Mouse (Mus musculus): Measurements from ENCODE around the gene Leo1.
"Not testable (repeated sequence)": the region's sequence is repeated elsewhere in the genome, so short reads cannot be mapped to it uniquely, and the experiment has no call there.

The Leo1 gene

DNA sequence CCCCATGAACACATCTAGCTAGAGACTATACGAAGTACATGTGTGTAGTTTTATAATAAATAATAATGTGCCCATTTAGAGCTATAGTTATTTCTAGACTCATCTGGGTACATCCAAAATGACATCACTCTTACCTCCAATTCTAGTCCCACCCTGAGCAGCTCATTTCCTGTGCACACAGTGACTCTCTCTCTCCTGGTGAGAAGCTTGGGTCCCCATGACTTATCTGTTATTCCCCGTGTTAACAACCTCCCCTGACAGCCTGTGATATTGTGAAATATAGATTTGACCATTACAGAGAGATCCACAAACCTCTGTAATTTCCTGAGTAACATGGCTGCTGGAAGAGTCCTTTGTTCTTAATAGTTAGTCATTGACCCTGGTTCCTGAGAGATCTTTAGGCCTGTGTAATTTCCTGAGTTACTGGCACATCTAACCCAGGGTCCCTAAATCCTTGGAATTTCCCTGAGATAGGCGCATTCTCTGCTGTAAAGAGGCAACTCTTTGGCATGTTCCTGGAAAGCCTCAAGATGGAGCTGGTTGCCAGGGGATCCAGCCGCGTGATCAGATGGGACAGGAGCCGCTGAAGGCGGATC, 15.4 kb upstream of the Leo1 start:
- no peak for DNase-seq (ENCODE audit: low spot score)

GRCm38 (mm10) chr9:75427366-75428273, 13.7 kb upstream of the Leo1 start:
- no peak for DNase-seq (ENCODE audit: low spot score)

- no peak for DNase-seq (ENCODE audit: low spot score)
Measured at GRCm38 (mm10) chr9:75428274-75428600, 13.1 kb upstream of the Leo1 start.

- no peak for DNase-seq (ENCODE audit: low spot score)
Measured at GRCm38 (mm10) chr9:75429040-75429439, 12.3 kb upstream of the Leo1 start.

- DNase-seq (ENCODE audit: low spot score): no peak
Measured at GRCm38 (mm10) chr9:75429657-75430056, 11.7 kb upstream of the Leo1 start.

- DNase-seq (ENCODE audit: low spot score): no peak
Measured at GRCm38 (mm10) chr9:75430822-75431621, 10.3 kb upstream of the Leo1 start.

GRCm38 (mm10) chr9:75432694-75433093, 8.6 kb upstream of the Leo1 start:
- DNase-seq (ENCODE audit: low spot score): no peak

GRCm38 (mm10) chr9:75434172-75434793, 7.0 kb upstream of the Leo1 start:
- peak; percentile 85 for DNase-seq (ENCODE audit: low spot score)

DNA sequence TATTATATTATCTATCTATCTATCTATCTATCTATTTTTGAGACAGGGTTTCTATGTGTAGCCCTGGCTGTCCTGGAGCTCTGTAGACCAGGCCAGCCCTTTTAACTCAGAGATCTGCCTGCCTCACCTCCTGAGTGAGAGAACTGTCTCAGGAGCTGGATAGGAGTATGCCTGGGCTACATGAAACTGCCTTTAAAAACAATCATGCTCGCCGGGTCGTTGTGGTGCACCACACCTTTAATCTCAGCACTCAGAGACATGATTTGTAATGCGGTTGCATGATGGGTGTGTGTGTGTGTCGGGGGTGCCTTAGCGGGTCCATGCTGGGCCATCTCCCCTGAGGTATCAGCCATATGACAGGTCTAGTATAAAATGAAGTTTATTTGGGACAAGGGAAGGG, 6.5 kb upstream of the Leo1 start:
- no peak for DNase-seq (ENCODE audit: low spot score)

DNA sequence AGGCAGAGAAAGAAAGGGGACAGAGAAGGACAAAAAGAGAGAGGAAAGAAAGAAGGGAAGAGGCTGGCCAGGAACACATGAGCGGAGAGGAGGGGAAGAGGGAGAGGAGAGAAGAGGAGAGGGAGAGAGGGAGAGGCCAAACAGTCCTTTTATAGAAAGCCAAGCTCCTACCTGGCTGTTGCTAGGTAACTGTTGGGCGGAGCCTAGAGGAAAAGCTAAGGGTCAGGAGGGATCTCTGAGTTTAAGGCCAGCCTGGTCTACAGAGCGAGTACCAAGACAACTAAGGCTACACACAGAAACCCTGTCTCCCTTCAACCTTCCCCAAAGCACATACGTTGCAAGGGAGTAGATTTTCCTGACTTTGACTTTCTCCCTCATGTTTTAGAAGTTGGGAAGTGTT, 6.0 kb upstream of the Leo1 start:
- no peak for DNase-seq (ENCODE audit: low spot score)

- peak; percentile 93 for DNase-seq (ENCODE audit: low spot score)
Measured at GRCm38 (mm10) chr9:75435918-75436317, 5.4 kb upstream of the Leo1 start.

DNA sequence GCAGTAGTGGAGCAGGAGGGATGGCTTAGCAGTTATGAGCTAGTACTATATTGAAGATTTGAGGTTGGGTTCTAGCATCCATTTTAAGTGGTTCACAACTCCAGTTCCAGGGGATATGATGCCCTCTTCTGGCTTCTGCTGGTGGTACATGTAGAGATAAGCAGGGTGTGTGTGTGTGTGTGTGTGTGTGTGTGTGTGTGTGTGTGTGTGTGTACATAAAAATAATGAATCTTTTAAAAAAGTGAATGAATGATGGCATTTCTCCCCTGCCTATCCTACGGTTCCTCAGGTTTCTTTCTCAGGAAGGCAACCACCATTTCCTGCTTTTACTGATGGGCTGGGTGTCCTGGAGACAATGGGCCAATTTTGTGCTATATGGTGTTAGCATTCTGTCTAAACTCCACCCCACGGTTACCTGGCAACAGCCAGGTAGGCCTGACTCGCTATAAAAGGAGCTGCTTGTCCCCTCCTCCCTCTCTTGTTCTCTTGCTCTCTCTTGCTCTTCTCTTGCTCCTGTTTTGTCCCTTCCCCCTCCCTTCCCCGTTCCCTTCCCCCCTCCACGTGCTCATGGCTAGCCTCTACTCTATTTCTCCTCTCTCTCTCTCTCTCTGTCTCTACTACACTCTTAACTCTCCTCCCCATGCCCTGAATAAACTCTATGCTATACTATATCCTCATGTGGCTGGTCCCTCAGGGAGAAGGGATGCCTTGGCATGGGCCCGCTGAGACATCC, 3.5 kb upstream of the Leo1 start:
- DNase-seq (ENCODE audit: low spot score): peak; percentile 23

GRCm38 (mm10) chr9:75441691-75442131, 387 bp downstream of the Leo1 start:
- DNase-seq (ENCODE audit: low spot score): no peak

DNA sequence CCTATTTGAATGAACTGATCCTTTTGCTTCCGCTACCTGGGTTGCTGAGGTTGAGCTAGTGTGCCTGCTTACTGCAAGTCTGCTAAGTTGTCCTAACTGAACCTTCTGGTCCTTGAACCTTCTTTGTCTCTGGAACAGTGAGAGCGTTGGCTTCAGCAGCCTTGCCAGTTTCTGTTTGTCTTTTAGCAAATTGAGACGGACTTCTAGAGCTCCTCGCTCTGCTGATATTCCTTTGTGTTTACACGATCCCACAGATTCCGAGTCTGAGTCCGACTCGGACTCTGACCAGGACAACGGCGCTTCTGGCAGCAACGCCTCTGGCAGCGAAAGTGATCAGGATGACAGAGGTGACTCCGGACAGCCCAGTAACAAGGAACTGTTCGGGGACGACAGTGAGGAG, 3.7 kb downstream of the Leo1 start:
- no peak for DNase-seq (ENCODE audit: low spot score)

- not testable (repeated sequence) for DNase-seq (ENCODE audit: low spot score)
Measured at GRCm38 (mm10) chr9:75446574-75446973, 5.2 kb downstream of the Leo1 start.

GRCm38 (mm10) chr9:75448021-75448420, 6.7 kb downstream of the Leo1 start:
- DNase-seq (ENCODE audit: low spot score): no peak

DNA sequence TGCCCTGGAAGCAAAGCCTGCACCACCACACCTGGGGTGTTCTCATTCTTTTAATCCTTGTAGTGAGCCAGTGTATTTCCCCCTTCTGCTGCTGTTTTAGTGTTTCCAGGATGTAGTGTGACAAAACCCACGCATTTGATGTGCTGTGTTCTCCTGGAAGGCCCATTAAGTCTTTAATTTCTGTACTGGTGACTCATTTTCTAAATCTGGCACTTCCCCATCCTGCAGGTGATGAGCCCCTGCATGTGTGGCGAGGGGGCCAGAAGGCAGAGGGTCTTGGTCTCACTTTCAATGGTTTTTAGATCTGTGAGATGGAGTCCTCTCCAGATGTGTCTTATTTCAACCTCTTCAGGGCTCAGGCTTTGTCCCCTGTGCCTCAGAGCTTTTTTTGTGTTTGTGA, 12.7 kb downstream of the Leo1 start:
- DNase-seq (ENCODE audit: low spot score): no peak

DNA sequence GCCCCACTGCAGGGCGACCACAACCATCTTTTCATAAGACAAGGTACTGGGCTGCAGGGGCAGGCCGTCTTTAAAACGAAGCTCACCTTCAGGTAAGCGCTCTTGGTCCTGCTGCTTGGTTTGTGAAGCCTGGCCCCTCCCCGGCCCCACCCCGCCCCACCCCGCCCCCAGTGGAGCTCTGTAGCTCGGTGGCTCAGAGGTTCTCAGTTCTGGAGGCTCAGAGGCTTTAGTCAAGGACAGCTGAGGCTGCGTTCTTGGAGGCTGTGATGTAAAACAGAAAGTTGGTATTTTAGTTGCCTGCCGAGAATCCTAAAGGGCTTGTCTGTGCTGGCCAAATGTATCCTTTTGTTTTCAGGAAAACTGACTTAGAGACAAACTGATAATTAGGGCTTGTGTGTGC, 14.4 kb downstream of the Leo1 start:
- no peak for DNase-seq (ENCODE audit: low spot score)

- DNase-seq (ENCODE audit: low spot score): no peak
Measured at GRCm38 (mm10) chr9:75463050-75463660, 21.8 kb downstream of the Leo1 start.

DNA sequence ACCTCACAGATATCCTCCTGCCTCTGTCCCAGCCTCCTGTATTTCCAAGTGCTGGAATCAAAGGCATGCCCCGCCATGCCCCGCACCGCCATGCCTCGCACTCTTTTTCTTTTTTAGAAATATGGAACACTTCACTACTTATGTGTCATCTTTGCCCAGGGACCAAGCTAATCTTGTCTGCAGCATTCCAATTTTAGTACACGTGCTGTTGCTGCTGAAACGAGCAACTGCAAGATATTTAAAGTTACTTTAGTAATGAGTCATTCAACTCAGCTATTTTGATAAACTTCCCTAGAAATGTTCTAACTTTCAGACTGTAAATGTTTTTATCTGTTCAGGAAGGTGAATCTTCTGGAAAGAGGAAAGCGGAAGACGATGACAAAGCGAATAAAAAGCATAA, 24.5 kb downstream of the Leo1 start:
- no peak for DNase-seq (ENCODE audit: low spot score)

- peak; percentile 12 for DNase-seq (ENCODE audit: low spot score)
Measured at GRCm38 (mm10) chr9:75466641-75467040, 25.3 kb downstream of the Leo1 start.

Data from MN1 (cell line).